Mouse (Mus musculus): ENCODE measurements around the gene Foxa1.

DNA sequence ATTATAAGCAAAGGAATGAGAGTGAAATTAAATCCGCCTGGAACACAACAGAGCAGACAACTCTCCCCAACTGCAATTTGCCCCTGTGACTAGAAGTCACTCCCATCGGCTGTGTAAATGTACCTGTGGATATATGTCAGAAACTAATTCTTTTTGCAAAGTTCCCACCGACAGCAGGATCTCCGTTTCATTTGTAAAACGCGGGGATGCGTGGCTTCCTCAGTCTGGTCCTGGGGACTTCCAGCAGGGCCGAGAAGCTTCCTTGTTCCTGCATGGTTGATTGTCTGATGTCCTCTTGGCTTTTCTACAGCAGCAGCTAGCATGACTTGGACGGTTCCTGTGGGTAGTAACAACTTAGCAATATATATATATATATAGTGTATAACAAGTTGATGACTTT, 1.2 kb upstream of the Foxa1 start:
- no peak for TF ChIP-seq CTCF (conservative IDR thresholded peaks at IDR 0.05; ENCODE audit: low read length)
- TF ChIP-seq NANOG (IDR thresholded peaks at IDR 0.05; ENCODE audit: borderline replicate concordance, low read length): no peak
- no peak for TF ChIP-seq POU5F1 (IDR thresholded peaks at IDR 0.05; ENCODE audit: borderline replicate concordance, low read length)

Data from E14TG2a.4 (cell line).